Mouse (Mus musculus): ENCODE data around the gene Nkx1-2.

GRCm38 (mm10) chr7:132570071-132570470 is 29.4 kb downstream of the Nkx1-2 start:
- no peak for TF ChIP-seq CTCF (conservative IDR thresholded peaks at IDR 0.05; ENCODE audit: low read length)
- no peak for TF ChIP-seq POU5F1 (IDR thresholded peaks at IDR 0.05; ENCODE audit: borderline replicate concordance, low read length)
- no peak for TF ChIP-seq NANOG (IDR thresholded peaks at IDR 0.05; ENCODE audit: borderline replicate concordance, low read length)
